Mouse (Mus musculus) left cerebral cortex, postnatal 25 days (tissue): Measurements from ENCODE around the gene Ndufb3. TPM values are rescaled to one million over a fixed set of nuclear protein-coding genes. Genes with fewer than 3 reads are reported as not detected.
A peak's percentile ranks its signal among the peaks of the same experiment; 100 is the strongest.
"Not testable (repeated sequence)": the region's sequence is repeated elsewhere in the genome, so short reads cannot be mapped to it uniquely, and the experiment has no call there.

Experiments
- DNase-seq, 2 experiments: peaks; one replicate each; pipeline ENCODE4 v3.0.0; 2022; ENCODE audit warnings: low spot score in 2 of 2, mixed read lengths in 1 of 2
- intact Hi-C: fragments of 180-260 bp; cut with DNase I; formaldehyde crosslinking; loops from one replicate; pipeline ENCODE4 v1.15.1; 2025
- total RNA-seq, 2 experiments: library from RNA; stranded (reverse); gene quantifications; 2 replicates each; pipeline ENCODE4 v1.2.3; 2021

The Ndufb3 gene
- total RNA-seq, 2 experiments from 2014 or later: 111 to 112 TPM

DNA sequence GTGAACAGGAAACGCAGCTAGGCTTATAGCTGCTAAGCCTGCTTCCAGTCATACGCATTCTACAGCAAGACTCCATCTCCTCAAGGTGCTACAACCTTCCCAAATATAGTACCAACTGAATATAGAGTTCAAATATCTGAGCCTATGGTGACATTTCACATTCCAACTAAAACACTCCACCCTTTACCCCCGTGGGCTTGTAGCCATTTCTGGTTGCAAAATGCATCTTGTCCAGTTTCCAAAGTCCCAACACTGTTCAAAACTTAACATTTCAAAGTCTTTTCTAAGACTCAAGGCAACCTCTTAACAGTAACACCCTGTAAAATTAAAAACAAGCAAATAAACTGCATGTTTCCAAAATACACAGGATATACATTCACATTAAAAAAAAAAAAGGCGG lies 29.0 kb downstream of the Ndufb3 start:
- intact Hi-C loops: no loop called here
- no peak for DNase-seq

DNA sequence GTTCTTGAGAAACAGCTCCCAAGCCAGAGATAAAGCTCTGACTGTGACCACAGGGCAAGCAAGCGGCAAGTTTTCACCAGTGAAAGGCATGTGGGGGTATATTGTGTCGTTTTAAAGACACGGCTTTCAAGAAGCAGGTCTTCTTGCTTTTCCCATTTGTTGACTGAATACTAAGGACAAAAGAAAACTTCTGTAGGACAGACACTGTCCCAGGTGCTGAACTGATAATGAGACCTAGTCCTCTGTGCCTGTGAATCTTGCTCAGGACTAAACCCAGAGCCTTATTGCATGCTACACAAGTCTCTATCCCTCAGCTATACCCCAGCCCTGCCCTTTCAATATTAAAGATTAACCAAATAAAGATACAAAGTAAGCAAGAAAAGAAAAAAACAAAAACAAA lies 30.0 kb downstream of the Ndufb3 start:
- intact Hi-C loops: no loop called here

DNA sequence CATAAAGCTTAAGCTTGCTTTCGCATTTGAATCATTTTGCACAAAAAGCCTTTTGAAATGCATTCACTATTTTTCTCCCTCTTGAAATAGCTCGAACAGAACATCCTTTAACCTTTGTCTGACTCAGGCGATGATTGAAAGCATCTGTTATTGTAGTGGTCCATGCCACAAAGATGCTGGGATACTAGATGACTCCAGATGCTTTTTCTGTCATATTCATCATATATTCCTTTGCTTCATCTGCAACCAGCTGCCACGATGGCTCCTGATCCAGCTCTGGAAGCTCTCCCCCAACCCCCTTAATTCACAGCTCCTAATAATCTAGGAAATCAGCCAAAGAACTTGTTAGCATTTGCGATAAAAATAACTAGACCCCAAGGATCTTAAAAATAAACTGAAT lies 30.9 kb downstream of the Ndufb3 start:
- DNase-seq: peak; percentile 11 to 18

More for the DNA sequence above, 30.0 kb downstream of the Ndufb3 start:
- DNase-seq: no peak

DNA sequence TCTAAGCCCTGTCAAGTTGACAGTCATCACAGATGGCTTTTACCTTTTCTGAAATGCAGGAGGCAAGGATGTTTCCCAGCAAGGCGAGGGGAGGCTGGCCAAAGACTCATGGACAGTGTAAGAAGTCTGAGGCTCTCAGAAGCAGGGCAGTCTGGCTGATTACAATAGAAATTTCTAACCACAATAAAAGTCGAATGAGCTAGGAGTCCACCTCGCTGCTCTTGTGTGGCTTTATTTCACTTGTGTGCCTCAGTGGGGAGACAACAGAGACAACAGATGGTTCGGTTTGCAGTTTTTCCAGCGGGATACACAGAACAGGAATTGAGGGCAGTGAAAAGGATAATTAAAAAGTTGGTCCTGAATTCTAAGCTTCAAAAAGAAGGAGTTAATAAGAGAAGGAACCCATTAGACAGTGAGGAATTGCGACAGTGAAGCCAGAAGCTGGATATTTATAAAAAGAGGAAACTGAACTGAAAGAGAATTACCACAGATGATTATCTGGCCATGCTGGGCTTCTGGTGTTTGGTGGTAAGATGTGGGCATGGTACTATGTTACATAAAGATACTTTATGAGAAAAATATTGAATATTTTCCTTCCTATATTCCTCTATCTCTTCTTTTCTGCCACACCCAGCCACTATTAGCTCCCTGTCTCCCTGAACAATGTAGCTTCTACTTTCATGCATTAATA lies 31.9 kb downstream of the Ndufb3 start:
- DNase-seq: no peak
- intact Hi-C loops: no loop called here

More for the DNA sequence above, 30.9 kb downstream of the Ndufb3 start:
- intact Hi-C loops: no loop called here

DNA sequence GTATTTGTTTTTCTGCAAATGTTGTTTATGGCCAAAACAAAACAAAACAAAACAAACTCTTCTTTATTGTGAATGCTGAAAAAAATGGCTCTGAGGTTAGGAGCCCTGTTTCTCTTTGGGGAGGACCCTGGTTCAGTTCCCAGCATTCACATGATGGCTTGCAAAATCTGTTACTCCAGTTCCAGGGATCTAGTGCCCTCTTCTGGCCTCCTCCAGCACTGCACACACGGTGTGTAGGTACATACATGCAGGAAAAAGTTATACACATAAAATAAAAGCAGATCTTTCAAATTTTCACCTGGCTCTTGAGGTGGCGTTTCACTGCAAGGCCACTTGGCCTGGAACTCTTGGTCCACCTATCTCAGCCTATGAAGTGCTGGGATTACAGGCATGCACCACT lies 32.6 kb downstream of the Ndufb3 start:
- intact Hi-C loops: no loop called here
- no peak for DNase-seq

DNA sequence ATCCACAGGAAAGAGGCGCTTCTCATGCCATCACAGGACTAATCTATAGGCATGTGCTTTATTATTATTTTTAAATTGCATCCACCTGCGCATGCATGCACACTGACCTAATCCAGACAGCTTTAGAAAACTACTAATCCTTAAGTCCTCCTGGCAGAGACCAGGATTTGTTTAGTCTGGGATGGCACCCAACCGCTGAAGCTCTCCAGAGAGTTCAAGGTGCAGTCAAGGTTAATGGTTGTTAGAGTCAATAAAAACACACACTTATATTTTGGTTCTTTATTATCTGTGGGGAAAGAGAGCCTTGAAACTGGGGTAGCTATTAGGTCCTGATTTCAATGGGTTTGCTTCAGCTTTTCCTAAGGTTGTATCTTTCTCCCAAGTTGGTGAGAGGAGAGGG lies 35.1 kb downstream of the Ndufb3 start:
- intact Hi-C loops: no loop called here
- no peak for DNase-seq

DNA sequence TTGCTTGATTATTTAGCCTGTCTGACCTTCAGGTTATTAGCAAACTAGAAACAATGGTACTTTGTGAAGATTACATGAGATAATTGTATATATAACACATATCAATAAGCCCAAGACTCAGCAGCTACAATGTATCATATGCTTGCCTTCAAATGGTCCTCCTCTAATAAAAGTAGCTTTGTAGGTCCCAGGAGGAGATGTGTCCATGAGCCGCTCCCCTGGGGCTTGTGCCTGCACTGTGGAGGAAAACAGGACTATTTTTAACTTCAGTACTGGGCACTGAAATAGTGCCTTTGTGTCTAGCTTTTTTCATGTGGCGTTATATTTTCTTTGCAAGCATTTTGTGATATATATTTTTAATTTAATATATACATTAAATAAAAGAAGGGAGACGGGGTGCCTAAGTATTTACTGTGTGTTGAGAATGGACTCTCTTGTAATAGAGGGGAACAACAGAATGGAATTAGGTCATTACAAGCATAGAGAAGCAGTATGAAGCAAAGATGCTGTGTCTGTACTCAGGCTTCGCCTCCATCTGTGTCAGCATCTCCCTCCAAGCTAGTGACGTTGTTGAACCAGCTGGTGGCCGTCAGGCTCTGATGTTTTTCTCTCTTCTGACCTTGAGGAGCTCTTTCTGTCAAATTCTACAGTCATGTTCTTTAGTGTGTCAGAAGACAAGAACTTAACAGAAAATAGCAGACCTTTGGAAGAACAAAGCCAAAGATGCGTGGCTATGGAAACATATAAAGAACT lies 36.0 kb downstream of the Ndufb3 start:
- DNase-seq: peak; percentile 9 to 48
- intact Hi-C loops: no loop called here

DNA sequence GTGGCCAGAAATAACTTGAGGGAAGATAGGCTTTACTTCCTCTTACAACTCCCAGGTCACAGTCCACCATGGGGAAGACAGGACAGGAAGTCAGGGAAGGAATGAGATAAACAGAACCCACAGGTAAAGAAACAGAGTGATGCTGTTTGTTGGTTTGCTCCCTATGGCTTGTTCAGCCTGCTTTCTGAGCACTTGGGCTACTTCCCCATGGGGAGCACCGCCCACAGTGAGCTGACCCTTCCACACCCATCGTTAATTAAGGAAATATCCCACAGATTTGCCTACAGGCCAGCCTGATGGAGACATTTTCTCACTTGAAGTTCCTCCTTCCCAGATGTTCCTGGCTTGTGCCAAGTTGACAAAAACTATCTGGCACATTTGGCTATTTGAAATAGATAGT lies 42.7 kb downstream of the Ndufb3 start:
- intact Hi-C loops, DNase-seq: not testable (repeated sequence)

Other genes with a start within 250 kb of the Ndufb3 start
- gene Bzw1, start 193.5 kb upstream of the Ndufb3 start, total RNA-seq: 100 to 1,000 TPM; 164 to 173 TPM
- gene Clk1, start 162.3 kb upstream of the Ndufb3 start, total RNA-seq: 100 to 1,000 TPM in 1 of 2 experiments, 10 to 100 TPM in 1; 92.9 to 123 TPM
- gene Nif3l1, start 141.2 kb upstream of the Ndufb3 start, total RNA-seq: 10 to 100 TPM; 14.7 to 21.7 TPM
- gene Ppil3, start 140.9 kb upstream of the Ndufb3 start, total RNA-seq: 10 to 100 TPM; 27.1 to 27.8 TPM
- gene Orc2, start 81.3 kb upstream of the Ndufb3 start, total RNA-seq: 10 to 100 TPM; 25.5 to 26.5 TPM
- gene Fam126b, start 61 bp upstream of the Ndufb3 start, total RNA-seq: 100 to 1,000 TPM; 137 to 145 TPM
- gene Als2cr12, start 109.6 kb downstream of the Ndufb3 start, total RNA-seq: not detected
- 10 to 100 TPM; 23.9 to 25.8 TPM for gene Cflar, start 125.1 kb downstream of the Ndufb3 start, total RNA-seq
- 1 to 10 TPM; 2.6 to 3.4 TPM for gene Casp8, start 209.0 kb downstream of the Ndufb3 start, total RNA-seq